Mouse (Mus musculus) right cerebral cortex, postnatal 4 days (tissue): ENCODE results near the gene Cd69.

Source experiments
- DNase-seq: peaks from one replicate; pipeline ENCODE4 v3.0.0-alpha.2; 2022

Gene Cd69

DNA sequence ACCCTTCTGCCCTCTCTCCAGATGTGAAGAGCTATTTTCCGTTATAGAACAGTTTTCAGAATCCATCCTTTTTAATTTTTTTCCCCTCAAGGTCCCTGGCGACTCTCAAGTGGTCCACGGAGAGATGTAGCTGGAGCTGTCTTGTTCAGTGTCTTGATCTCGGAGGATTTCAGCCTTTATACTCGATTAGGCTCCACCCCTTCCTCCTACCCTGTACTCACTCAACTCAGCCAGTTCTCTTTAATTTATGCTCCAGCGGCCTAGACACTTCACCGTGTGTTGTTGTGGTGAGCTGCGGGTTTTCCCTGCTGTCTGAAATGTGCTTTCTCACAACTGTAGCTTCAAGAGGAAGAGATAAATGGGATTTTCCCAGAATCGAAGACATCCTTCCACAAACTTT lies at the start of gene Cd69:
Gene Cd69, minus strand, starts transcription at position 217 of the 400 bp plus-strand sequence.
- DNase-seq, result no peak

DNA sequence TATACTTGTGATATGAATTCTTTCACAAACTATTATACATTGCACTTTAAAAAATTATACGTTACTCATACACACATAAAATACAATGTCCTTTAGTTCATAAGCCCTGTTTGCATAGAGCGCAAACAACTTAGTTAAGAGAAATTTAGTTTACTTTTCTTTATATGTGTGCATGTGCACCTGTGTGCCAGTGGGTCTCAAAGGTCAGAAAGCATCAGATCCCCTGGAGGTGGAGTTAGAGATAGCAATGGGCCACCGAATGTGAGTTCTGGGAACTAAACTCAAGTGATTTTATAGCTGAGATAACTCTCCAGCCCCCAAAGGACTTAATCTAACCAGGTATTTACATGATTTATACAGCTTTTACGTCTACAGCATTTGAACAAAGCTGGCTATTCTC lies 44.1 kb upstream of the Cd69 start:
- no peak for DNase-seq

DNA sequence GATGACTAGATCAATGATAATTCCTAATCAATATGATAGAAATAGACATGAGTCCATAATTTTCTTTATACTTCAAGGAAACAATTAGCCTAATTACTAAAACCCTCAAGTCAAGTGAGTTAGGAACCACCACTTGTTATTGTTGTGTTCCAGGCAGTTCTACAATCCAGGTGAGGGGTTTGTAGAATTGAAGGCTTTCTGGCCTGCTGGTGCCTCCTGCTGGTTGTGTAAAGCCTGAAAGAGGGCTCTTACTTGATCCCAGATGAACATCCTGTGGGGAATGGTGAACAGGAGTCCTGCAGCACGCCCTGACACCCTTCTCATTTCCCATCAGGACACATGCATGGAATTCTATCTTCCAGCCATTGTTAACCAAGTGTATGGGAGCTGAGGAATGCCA lies 43.2 kb upstream of the Cd69 start:
- DNase-seq, result no peak

- no peak for DNase-seq
Observed at GRCm38 (mm10) chr6:129316463-129316862, 41.2 kb upstream of the Cd69 start.

DNA sequence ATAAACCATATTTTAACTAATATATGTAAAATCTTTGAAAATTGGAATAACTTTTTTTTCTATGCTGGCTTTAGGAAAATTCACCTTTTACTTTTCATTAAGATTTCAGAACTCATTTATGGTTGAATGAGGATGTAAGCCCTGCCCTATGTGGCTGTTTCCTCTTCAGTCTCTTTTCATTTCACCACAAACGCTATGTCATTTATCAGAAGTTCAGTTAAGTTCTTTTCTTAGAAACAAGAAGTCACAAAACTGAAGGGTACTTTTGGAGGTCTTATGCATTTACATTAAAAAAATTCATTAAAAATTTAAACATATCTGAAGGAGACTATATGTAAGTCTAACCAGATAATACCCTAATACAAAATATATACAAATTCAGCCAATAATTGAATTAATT lies 40.5 kb upstream of the Cd69 start:
- DNase-seq, result no peak

DNA sequence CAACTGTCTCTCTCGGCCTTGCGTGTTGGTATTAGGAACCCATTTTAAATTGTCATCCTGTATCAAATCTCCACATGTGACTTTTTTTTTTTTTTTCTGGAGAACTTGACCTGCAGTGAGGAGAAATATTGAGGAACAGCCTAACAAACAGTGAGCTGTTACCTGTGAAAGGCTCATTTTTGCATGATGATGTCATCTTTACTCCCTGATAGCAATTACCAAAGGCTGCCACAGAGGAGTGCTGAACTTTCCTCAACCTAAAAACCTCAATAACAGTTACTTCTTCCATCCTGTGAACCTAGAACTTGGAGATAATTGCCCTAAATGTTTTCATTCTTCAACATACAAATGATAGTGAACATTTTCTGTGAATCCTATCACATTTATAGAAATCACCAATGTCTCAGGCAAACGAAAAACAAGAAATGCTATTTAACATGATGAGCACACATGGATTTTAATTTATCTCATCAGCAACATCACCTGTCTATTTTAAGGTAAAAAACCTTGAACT lies 39.5 kb upstream of the Cd69 start:
- no peak for DNase-seq

DNA sequence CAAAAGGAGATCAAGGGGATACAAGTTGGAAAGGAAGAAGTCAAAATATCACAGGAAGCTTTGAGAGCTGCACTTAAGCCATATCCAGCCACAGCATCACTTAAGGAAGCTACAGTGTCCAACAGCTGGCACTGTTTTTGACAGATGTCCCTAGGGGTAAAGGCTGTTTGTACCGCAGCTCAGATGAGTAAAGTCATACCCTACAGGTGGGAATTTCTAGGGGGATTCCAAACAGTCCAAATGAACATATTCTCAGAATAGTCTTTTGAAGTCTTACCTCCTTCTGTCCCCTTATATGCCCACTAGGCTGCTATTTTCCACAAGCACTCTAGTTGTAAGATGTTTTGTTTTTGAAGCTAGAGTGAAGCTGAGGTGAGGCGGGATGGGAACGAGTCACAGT lies 37.3 kb upstream of the Cd69 start:
- no peak for DNase-seq

DNA sequence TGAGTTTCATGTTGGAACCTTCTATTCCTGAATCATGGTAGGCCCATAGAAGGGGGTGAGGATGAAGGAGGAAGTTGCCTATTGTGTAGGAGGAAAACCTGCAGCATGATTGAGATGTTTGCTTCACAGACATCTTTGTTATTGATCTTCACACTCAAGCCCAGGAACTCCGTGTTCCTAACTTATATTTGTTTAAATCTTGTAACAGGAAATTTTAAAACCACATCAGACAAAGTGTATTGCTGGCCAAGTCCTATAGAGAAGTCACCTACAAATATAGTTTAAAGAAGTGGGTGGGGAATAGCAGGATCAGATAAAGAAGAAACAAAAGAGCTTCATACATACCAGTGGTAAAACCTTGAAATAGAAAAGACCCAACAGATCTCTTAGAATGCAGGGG lies 28.9 kb upstream of the Cd69 start:
- DNase-seq, result no peak

- DNase-seq, result no peak
Observed at GRCm38 (mm10) chr6:129288708-129289107, 13.5 kb upstream of the Cd69 start.

GRCm38 (mm10) chr6:129284384-129285104 lies 9.3 kb upstream of the Cd69 start:
- DNase-seq, result no peak

DNA sequence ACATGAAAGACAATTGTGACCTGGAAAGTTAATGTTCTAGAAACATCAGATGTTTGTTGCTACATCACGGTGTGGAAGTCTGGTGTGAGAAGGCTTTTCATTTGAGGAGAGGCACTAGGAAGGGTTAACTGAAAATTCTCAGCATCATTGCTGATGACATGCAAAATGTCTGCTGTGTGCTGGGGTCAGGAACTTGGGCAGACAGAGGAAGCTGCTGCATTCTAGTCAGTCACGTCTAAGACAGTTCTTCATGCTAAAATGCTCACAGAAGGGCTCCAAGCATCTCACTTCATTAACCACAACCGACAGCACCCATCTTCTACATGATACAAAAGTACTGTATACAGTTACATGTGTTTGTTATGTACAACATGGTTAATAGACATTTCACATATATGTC lies 8.0 kb upstream of the Cd69 start:
- no peak for DNase-seq

GRCm38 (mm10) chr6:129276483-129276882 lies 1.2 kb upstream of the Cd69 start:
- DNase-seq, result no peak

GRCm38 (mm10) chr6:129275624-129276203 lies 478 bp upstream of the Cd69 start:
- DNase-seq, result no peak

DNA sequence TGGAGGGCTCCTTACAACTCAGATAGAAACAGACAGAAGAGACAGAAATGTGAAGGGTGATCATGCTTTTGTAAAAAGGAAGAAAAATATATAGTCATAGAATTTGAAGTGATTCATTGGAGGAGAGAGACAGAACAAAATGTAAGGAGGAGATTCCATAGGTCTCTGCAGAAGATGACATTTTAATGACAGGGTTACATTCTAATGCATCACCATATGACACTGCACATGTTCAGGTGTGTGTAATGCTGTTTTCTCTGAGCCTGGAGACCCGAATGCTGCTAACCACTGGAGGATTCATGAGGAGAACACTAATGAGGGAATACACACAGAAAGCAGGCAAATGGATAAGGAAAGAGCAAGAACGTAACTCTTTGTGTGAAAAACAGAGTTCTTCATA lies 760 bp downstream of the Cd69 start:
- no peak for DNase-seq

- DNase-seq, result no peak
Observed at GRCm38 (mm10) chr6:129273662-129274061, 1.6 kb downstream of the Cd69 start.

DNA sequence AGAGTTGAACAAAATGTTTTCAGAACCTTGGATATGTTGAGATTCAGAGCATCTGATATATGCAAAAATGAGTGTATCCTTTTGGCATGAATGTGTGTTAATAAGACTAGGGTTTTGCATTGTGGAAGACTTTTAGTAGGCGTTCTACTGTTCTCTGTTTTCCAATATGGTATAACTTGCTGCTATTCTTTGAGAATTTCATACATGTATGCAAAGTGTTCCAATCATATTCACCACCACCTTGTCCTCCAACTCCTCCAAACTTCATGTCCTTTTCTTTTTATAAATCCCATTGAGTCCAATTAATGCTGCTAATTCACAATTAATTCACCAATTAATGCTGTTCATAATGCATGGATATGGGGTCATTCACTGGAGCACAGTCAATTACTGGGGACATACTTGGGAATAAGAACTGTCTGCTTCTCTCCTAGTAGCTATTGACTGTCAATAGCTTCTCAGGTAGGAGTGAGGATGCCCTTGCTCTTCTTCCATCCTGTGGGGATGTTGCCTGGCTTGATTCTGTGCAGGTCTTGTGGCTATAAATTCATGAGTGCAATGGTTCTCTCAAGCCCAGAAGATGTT lies 8.7 kb downstream of the Cd69 start:
- no peak for DNase-seq

GRCm38 (mm10) chr6:129265821-129266220 lies 9.4 kb downstream of the Cd69 start:
- DNase-seq, result no peak

DNA sequence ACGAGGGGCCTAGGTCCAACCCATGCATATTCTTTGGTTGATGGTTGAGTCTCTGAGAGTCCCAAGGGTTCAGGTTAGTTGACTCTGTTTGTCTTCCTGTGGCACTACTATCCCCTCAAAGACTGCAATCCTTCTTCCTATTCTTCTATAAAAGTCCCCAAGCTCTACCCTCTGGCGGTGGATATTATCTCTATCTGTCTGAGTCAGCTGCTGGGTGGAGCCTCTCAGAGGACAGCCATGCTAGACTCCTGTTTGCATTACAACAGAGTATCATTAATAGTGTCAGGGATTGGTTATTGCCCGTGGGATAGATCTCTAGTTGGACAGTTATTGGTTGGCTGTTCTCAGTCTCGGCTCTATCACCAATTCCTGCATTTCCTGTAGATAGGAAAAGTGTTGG lies 14.3 kb downstream of the Cd69 start:
- DNase-seq, result no peak

GRCm38 (mm10) chr6:129260034-129260433 lies 15.2 kb downstream of the Cd69 start:
- DNase-seq, result no peak

GRCm38 (mm10) chr6:129256018-129256417 lies 19.2 kb downstream of the Cd69 start:
- no peak for DNase-seq

GRCm38 (mm10) chr6:129254949-129255602 lies 20.2 kb downstream of the Cd69 start:
- no peak for DNase-seq

- no peak for DNase-seq
Observed at GRCm38 (mm10) chr6:129254314-129254713, 20.9 kb downstream of the Cd69 start.

DNA sequence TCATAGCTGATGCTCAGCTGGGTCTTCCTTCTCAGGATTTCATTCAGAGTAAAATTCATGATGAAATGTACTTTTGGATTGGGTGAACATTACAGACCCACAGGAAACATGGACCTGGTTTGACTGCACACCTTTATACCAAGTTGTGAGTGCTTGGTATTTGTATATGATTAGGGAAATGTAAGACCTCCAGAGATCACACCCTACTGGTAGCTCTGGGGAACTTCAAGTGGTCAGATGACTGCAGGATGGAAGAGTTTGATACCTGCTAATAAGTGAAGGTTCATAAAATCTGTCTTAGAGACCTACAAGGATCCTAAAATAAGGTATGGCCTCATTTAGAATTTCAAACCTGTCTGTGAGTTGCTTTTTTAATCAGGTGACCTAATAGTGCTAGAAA lies 27.0 kb downstream of the Cd69 start:
- no peak for DNase-seq

DNA sequence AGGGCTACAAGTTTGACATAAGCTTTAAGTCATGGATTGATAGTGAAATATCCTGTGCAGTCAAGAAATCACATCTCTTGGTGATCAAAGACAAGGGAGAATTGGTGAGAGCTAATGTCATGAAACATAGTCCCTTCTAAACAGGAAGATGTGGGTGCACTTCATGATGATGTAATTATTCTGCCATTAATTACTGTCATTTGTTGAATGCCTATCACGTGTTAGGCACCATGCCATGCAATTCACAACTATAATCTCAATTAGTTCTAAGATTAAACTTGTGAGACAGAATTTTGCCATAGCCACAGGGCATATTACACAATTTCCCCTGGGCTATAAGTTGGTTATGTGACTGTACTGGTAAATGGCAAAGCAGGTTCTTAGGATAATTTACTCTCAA lies 28.2 kb downstream of the Cd69 start:
- DNase-seq, result no peak
